Mouse (Mus musculus): ENCODE results near the gene Ppp4r2.
"Not testable (repeated sequence)": the region's sequence is repeated elsewhere in the genome, so short reads cannot be mapped to it uniquely, and the experiment has no call there.

The Ppp4r2 gene

GRCm38 (mm10) chr6:100831188-100831587 is 2.2 kb upstream of the Ppp4r2 start:
- DNase-seq (ENCODE audit: low read depth), result no peak

GRCm38 (mm10) chr6:100831751-100832150 is 1.7 kb upstream of the Ppp4r2 start:
- DNase-seq (ENCODE audit: low read depth), result no peak

- DNase-seq (ENCODE audit: low read depth), result peak; percentile 17
Measured at GRCm38 (mm10) chr6:100833811-100834481, 524 bp downstream of the Ppp4r2 start.

DNA sequence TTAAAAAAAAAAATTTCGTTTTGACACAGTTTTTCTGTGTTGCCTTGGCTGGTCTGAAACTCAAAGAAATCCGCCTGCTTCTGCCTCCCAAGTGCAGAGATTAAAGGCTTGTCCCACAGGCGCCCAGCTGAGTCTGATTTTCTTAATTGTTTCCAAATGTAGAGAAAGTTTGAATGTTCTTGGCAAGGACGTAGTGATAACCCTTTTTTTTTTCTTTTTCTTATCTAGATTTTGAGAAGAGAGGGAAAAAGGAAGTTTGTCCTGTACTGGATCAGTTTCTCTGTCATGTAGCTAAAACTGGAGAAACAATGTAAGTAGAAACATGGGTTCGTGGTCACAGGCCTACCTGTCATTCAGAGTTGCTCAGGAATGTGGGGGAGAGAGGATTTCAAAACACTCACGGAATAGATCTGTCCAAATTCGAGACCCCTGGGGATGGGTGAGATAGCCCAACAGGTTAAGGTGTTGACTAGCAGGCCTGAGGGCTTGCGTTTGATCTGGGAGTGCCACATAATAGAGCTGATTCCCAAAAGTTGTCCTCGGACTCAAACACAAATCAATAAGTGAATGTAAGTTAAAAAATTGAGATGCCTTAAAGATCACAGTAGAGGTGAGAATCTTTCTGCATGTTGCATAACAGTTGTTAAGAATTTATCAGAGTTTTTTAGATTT is 1.2 kb downstream of the Ppp4r2 start:
- peak; percentile 11 for DNase-seq (ENCODE audit: low read depth)

- DNase-seq (ENCODE audit: low read depth), result no peak
Measured at GRCm38 (mm10) chr6:100845058-100845457, 11.6 kb downstream of the Ppp4r2 start.

DNA sequence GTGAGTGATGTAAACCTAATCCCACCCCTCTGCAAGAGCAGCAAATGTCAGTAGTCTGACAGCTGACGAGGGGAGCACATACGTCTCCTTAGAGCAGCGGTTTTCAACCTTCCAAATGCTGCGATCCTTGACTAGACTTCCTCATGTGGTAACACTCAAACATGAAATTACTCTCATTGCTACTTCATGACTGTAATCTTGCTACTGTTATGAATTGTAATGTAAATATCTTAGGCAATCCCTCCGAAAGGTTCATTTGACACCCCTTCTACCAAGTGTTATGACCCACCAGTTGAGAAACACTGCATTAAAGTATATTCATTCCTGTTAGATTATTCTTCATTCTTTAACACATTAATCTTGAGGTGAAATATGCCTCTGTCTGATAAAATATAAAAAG is 13.8 kb downstream of the Ppp4r2 start:
- no peak for DNase-seq (ENCODE audit: low read depth)

DNA sequence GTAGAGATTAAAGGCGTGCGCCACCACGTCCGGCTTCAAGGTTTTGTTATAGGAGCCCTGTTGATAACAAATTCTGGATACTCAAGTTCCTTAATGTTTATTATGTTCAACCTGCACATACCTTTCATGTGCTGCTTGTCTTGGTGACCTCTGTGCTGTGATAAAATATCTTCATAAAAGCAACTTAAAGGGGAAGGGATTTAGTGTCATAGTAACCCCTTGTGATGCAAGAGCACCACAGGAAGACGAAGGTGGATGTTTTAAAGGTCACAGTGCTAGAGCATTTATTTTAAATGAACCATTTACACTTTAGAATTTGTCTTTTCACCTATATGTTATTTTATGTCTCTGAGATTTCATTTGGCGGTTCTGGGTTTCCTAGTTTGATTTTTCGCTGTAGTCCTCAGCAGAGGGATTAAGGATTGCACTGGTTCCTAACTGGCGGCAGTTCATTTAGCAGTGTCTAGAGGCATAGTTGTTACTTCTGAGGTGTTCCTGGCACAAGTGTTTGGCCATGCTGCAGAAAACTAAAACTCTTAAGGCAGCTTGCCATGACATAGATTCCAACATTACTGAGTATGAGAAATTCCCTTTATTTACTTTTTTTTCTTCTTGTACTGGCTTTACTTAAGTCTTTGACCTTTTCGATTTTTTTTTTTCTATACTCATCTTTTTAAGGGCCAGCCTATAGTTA is 15.4 kb downstream of the Ppp4r2 start:
- peak; percentile 30 for DNase-seq (ENCODE audit: low read depth)

DNA sequence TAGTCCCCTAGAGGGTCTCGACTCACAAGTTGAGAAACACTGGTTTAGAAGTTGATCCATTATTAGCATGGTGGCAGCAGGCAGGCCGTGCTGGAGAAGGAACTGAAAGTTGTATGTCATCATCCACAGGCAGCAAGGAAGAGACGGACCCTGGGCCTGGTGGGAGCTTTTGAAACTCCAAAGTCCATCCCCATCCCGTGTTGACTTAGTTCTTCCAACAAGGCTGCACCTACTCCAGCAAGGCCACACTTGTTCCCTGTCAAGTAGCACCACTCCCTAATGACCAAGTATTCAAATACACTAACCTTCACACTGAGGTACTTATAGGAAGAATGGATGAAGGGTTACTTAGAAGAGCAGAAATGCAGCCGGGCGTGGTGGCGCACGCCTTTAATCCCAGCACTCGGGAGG is 17.3 kb downstream of the Ppp4r2 start:
- DNase-seq (ENCODE audit: low read depth), result no peak

GRCm38 (mm10) chr6:100851083-100851482 is 17.7 kb downstream of the Ppp4r2 start:
- DNase-seq (ENCODE audit: low read depth), result no peak

DNA sequence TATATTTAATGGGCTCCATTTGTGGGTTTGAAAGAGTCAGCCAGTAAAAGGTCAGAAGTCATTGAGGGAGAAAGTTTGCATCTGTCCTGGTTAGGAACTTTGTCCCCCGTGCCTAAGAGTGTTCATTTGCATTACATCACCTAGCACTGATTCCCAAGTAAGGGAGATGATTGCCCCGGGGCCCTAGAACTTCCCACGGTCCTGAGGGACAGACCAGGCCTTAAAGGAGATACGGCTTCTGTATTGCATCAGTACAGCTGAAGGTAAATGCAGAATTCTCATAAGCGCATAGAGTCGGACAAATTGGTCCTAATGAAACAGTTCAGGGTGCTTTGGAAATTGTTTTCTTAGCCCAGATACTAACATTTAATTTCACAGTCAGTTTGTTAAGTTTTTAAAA is 31.9 kb downstream of the Ppp4r2 start:
- no peak for DNase-seq (ENCODE audit: low read depth)

DNA sequence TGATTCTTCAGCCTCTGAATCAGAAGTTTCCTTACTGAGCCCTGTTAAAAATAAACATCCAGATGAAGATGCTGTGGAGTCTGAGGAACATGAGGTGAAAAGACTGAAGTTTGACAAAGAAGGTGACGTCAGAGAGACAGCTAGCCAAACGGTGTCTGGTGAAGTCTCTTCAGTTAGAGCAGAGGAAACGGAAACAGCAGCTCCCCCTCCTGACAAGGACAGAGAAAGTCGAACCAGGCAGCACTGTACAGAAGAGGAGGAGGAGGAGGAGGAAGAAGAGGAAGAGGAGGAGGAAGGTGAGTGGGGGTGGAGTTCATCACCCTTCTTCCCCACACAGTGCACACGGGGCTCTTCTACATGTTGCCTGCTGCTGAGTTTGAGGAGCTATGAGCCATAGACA is 32.4 kb downstream of the Ppp4r2 start:
- not testable (repeated sequence) for DNase-seq (ENCODE audit: low read depth)

DNA sequence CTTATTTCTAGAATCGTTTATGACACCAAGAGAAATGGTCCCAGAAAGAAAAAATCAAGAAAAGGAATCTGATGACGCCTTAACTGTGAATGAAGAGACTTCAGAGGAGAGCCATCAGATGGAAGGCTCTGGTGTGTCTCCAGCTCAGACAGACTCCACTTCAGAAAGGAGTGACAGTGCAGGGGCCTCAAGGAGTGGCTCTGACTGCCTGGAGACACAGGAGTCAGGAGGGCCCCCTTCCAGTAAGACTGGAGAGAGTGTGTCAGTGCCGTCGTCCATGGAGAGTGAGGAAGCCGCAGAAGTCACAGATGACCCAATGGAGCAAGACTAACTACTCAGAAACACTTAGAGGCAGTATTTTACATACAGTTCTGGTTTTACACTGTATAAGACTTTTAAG is 32.8 kb downstream of the Ppp4r2 start:
- DNase-seq (ENCODE audit: low read depth), result not testable (repeated sequence)

DNA sequence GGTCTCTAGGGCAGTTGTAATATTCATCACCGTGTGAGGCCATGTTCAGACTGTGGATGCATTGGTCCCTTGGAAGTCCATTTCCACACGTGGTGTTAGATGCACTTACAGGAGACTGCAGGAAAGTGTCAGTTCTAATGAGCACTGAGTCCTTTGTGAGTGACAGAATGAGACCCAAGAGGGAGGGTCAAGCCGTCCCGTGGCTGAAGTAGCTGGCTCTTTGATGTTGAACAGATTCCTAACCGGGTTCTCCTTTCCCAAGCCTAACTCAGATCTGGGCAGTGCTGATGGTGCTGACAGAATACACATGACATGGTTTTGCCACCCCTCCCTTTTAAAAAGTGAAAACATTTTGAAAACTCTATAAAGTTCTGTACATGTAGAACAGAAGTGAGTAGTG is 35.4 kb downstream of the Ppp4r2 start:
- no peak for DNase-seq (ENCODE audit: low read depth)

DNA sequence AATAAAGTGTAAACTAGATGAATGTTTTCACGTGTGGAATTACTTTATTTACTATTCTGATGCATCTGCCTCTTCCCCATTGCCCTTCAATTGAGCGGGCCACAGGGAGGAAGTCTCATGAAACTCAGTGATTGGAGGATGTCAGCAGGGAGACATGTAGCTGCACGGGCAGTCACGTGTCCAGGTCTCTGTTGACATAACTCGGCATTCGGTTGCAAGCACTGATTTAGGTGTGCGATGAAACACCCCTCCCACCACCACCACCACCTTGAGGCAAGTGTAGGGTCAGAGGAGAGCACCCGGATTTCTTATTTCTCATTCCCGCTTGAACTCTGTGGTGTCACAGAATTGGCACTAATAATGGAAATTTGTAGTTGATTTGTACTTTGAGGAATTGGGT is 36.5 kb downstream of the Ppp4r2 start:
- no peak for DNase-seq (ENCODE audit: low read depth)

DNA sequence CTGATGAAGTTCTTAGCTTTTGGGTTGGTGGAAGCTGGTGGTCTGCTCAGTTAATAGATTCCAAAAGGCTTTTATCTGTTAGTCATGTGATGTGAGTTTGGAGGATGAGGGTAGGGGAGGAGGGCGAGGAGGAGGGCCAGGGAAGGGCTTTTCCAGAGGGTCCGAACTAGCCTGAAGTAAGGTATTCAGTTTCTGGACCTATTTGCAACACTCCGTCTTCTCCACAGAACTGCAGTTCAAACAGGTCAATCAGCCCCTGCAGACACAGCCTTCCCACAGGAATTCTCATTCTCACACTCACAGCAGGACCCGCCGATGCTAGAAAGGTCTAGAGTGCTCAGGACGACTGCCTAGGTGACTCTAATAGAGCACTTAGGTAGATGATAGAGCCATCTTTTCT is 39.8 kb downstream of the Ppp4r2 start:
- DNase-seq (ENCODE audit: low read depth), result no peak

- peak; percentile 37 for DNase-seq (ENCODE audit: low read depth)
Measured at GRCm38 (mm10) chr6:100875862-100876623, 42.6 kb downstream of the Ppp4r2 start.

DNA sequence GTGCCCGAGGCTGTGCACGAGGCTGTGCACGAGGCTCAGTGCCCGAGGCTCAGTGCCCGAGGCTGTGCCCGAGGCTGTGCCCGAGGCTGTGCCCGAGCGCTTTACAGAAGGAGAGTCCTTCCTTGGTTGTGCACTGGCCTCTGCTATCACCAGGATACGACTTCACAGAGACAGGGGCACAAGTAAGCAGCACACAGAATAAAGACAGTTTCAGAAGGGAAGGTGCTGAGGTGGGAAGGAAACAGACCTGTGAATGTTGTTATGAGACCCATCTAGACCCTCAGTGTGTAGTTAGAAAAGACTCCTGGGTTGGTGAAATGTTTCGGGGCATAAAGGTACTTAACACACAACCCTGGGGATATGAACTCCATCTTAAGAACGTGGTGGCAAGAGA is 43.2 kb downstream of the Ppp4r2 start:
- no peak for DNase-seq (ENCODE audit: low read depth)

GRCm38 (mm10) chr6:100878546-100878945 is 45.1 kb downstream of the Ppp4r2 start:
- no peak for DNase-seq (ENCODE audit: low read depth)

- DNase-seq (ENCODE audit: low read depth), result no peak
Measured at GRCm38 (mm10) chr6:100879607-100880006, 46.2 kb downstream of the Ppp4r2 start.

- DNase-seq (ENCODE audit: low read depth), result no peak
Measured at GRCm38 (mm10) chr6:100881657-100882056, 48.2 kb downstream of the Ppp4r2 start.

GRCm38 (mm10) chr6:100882381-100883213 is 49.2 kb downstream of the Ppp4r2 start:
- DNase-seq (ENCODE audit: low read depth), result peak; percentile 7

DNA sequence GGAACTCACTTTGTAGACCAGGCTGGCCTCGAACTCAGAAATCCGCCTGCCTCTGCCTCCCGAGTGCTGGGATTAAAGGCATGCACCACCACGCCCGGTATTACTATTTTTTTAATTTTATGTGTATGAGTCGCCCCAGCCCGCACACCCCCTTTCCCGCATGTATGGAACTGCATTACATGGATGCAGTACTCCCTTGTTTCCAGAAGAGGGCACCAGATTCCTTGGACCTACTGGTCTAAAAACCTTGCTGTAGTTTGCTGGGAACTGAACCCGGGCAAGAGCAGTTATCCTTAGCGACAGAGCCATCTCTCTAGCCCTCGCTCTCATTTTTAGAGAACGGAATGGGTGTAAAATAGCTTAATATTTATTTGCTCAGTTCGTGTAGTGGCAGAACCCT is 49.8 kb downstream of the Ppp4r2 start:
- DNase-seq (ENCODE audit: low read depth), result no peak

Data from fibroblast of lung, adult 2 months (primary cell).